Mouse (Mus musculus) CH12.LX (cell line): Measurements from ENCODE around the gene Ccnl2. TPM values are rescaled to one million over a fixed set of nuclear protein-coding genes. Genes with fewer than 3 reads are reported as not detected.

ENCODE experiments used
- DNase-seq: peaks from one replicate; pipeline ENCODE4 v3.0.0-alpha.2; 2013; ENCODE audit errors: extremely low read depth
- H3K27ac ChIP-seq: 2 replicates; pipeline ENCODE4 v1.5.1; 2012; ENCODE audit warnings: low read depth, mild to moderate bottlenecking, control low read depth, moderate library complexity; ENCODE audit not compliant: insufficient read depth
- H3K27me3 ChIP-seq: replicated peaks from 2 replicates; pipeline ENCODE3; 2012; ENCODE audit warnings: inconsistent platforms
- H3K36me3 ChIP-seq, 2 experiments: replicated peaks in 1 of 2; 2 replicates each; pipeline versions ENCODE3 to v1.6.1; 2012; ENCODE audit warnings: inconsistent platforms in 1 of 2, low read length in 1 of 2, mild to moderate bottlenecking in 1 of 2, mixed read lengths in 1 of 2, moderate library complexity in 1 of 2; ENCODE audit not compliant: control insufficient read depth in 1 of 2, insufficient read depth in 1 of 2
- H3K4me1 ChIP-seq, 2 experiments: 2 replicates each; pipeline ENCODE4 v1.6.1; 2012; ENCODE audit warnings: inconsistent platforms in 1 of 2, moderate library complexity in 1 of 2; ENCODE audit not compliant: insufficient read depth in 2 of 2, control insufficient read depth in 1 of 2
- H3K4me2 ChIP-seq: 2 replicates; pipeline ENCODE4 v1.6.1; 2012; ENCODE audit warnings: low read depth, mild to moderate bottlenecking, control low read depth; ENCODE audit not compliant: poor library complexity, insufficient read depth, severe bottlenecking
- H3K4me3 ChIP-seq, 3 experiments: fragments of 150-350 bp in 1 of 3; sonication (generic) in 1 of 3; replicated peaks in 1 of 3; 2 replicates each; pipeline versions ENCODE3 to v1.5.1; 2011 to 2012; ENCODE audit warnings: low read depth in 2 of 3, low read length in 2 of 3, mild to moderate bottlenecking in 2 of 3, moderate library complexity in 2 of 3, control low read depth in 1 of 3, improper control_type of control experiment in 1 of 3, inconsistent platforms in 1 of 3, mixed read lengths in 1 of 3; ENCODE audit not compliant: poor library complexity in 1 of 3
- H3K79me2 ChIP-seq: replicated peaks from 2 replicates; pipeline ENCODE4 v1.6.1; 2012; ENCODE audit warnings: mild to moderate bottlenecking, moderate library complexity; ENCODE audit not compliant: control insufficient read depth, poor library complexity, insufficient read depth, severe bottlenecking; ENCODE audit errors: extremely low read depth
- H3K9ac ChIP-seq: 2 replicates; pipeline ENCODE4 v1.6.1; 2012; ENCODE audit warnings: low read depth, mild to moderate bottlenecking, control low read depth, moderate library complexity; ENCODE audit not compliant: insufficient read depth
- H3K9me3 ChIP-seq: replicated peaks from 2 replicates; pipeline ENCODE3; 2012; ENCODE audit warnings: low read length, inconsistent platforms, mixed read lengths
- BHLHE40 ChIP-seq: IDR thresholded peaks from 2 replicates; pipeline ENCODE4 v1.6.1; 2011; ENCODE audit warnings: mild to moderate bottlenecking, low read depth, low read length, improper control_type of control experiment
- CHD1 ChIP-seq: IDR thresholded peaks from 2 replicates; pipeline ENCODE4 v1.6.1; 2012; ENCODE audit warnings: low read depth, low read length, improper control_type of control experiment, inconsistent platforms
- CHD2 ChIP-seq: IDR thresholded peaks from 2 replicates; pipeline ENCODE4 v1.6.1; 2011; ENCODE audit warnings: low read length, improper control_type of control experiment
- CTCF ChIP-seq, 2 experiments: IDR thresholded peaks in 1 of 2; conservative IDR thresholded peaks in 1 of 2; 2 replicates each; pipeline ENCODE4 v1.5.1; 2011 to 2012; ENCODE audit warnings: low read depth in 2 of 2, low read length in 2 of 2, improper control_type of control experiment in 1 of 2, inconsistent platforms in 1 of 2, mild to moderate bottlenecking in 1 of 2, moderate library complexity in 1 of 2
- E2F4 ChIP-seq: IDR thresholded peaks from 2 replicates; pipeline ENCODE4 v1.6.1; 2011; ENCODE audit warnings: low read depth, low read length, improper control_type of control experiment; ENCODE audit not compliant: insufficient replicate concordance
- ELF1 ChIP-seq: IDR thresholded peaks from 2 replicates; pipeline ENCODE4 v1.6.1; 2014; ENCODE audit warnings: low read depth, mild to moderate bottlenecking, inconsistent platforms, low read length, improper control_type of control experiment
- EP300 ChIP-seq: IDR thresholded peaks from 2 replicates; pipeline ENCODE4 v1.6.1; 2011; ENCODE audit warnings: low read length, improper control_type of control experiment
- ETS1 ChIP-seq: conservative IDR thresholded peaks from 2 replicates; pipeline ENCODE4 v1.6.1; 2012; ENCODE audit warnings: low read depth, mild to moderate bottlenecking, inconsistent platforms, low read length, improper control_type of control experiment, moderate library complexity
- GABPA ChIP-seq: IDR thresholded peaks from 2 replicates; pipeline ENCODE4 v1.6.1; 2012; ENCODE audit warnings: low read depth, low read length, improper control_type of control experiment, inconsistent platforms; ENCODE audit not compliant: insufficient replicate concordance
- HCFC1 ChIP-seq: IDR thresholded peaks from 2 replicates; pipeline ENCODE4 v1.6.1; 2012; ENCODE audit warnings: low read depth, mild to moderate bottlenecking, inconsistent platforms, low read length, improper control_type of control experiment
- IRF4 ChIP-seq: IDR thresholded peaks from 2 replicates; pipeline ENCODE4 v1.6.1; 2014; ENCODE audit warnings: low read depth, mild to moderate bottlenecking, inconsistent platforms, low read length, improper control_type of control experiment
- JUN ChIP-seq: IDR thresholded peaks from 2 replicates; pipeline ENCODE4 v1.6.1; 2011; ENCODE audit warnings: low read depth, mild to moderate bottlenecking, low read length, improper control_type of control experiment, moderate library complexity; ENCODE audit not compliant: insufficient read depth
- JUND ChIP-seq: conservative IDR thresholded peaks from 2 replicates; pipeline ENCODE4 v1.6.1; 2011; ENCODE audit warnings: low read depth, low read length, improper control_type of control experiment
- KAT2A ChIP-seq: IDR thresholded peaks from 2 replicates; pipeline ENCODE4 v1.6.1; 2012; ENCODE audit warnings: low read length, improper control_type of control experiment, inconsistent platforms; ENCODE audit not compliant: insufficient replicate concordance
- MAFK ChIP-seq: IDR thresholded peaks from 2 replicates; pipeline ENCODE4 v1.6.1; 2011; ENCODE audit warnings: low read length, improper control_type of control experiment; ENCODE audit not compliant: insufficient replicate concordance
- MAX ChIP-seq: IDR thresholded peaks from 2 replicates; pipeline ENCODE4 v1.6.1; 2011; ENCODE audit warnings: low read length, improper control_type of control experiment
- MAZ ChIP-seq: IDR thresholded peaks from 2 replicates; pipeline ENCODE4 v1.6.1; 2012; ENCODE audit warnings: low read depth, mild to moderate bottlenecking, inconsistent platforms, low read length, improper control_type of control experiment, moderate library complexity
- MEF2A ChIP-seq: IDR thresholded peaks from 2 replicates; pipeline ENCODE4 v1.6.1; 2014; ENCODE audit warnings: low read depth, mild to moderate bottlenecking, inconsistent platforms, low read length, improper control_type of control experiment, borderline replicate concordance
- MXI1 ChIP-seq: IDR thresholded peaks from 2 replicates; pipeline ENCODE4 v1.6.1; 2011; ENCODE audit warnings: mild to moderate bottlenecking, low read depth, low read length, improper control_type of control experiment
- MYC ChIP-seq: IDR thresholded peaks from 2 replicates; pipeline ENCODE4 v1.6.1; 2011; ENCODE audit warnings: low read depth, mild to moderate bottlenecking, improper control_type of control experiment, low read length
- NELFE ChIP-seq: IDR thresholded peaks from 2 replicates; pipeline ENCODE4 v1.6.1; 2011; ENCODE audit warnings: low read depth, low read length, improper control_type of control experiment
- NRF1 ChIP-seq: IDR thresholded peaks from 2 replicates; pipeline ENCODE4 v1.6.1; 2014; ENCODE audit warnings: low read depth, mild to moderate bottlenecking, inconsistent platforms, low read length, improper control_type of control experiment, moderate library complexity
- PAX5 ChIP-seq: IDR thresholded peaks from 2 replicates; pipeline ENCODE4 v1.6.1; 2012; ENCODE audit warnings: low read length, inconsistent platforms, mixed read lengths
- POLR2A ChIP-seq: IDR thresholded peaks from 2 replicates; pipeline ENCODE4 v1.6.1; 2011; ENCODE audit warnings: low read depth, mild to moderate bottlenecking, improper control_type of control experiment, low read length
- POLR2AphosphoS2 ChIP-seq: IDR thresholded peaks from 2 replicates; pipeline ENCODE4 v1.6.1; 2011; ENCODE audit warnings: low read depth, low read length, improper control_type of control experiment
- RAD21 ChIP-seq: IDR thresholded peaks from 2 replicates; pipeline ENCODE4 v1.6.1; 2011; ENCODE audit warnings: low read depth, mild to moderate bottlenecking, low read length, improper control_type of control experiment, moderate library complexity
- RCOR1 ChIP-seq: conservative IDR thresholded peaks from 2 replicates; pipeline ENCODE4 v1.6.1; 2012; ENCODE audit warnings: low read depth, mild to moderate bottlenecking, inconsistent platforms, low read length, improper control_type of control experiment
- SIN3A ChIP-seq: IDR thresholded peaks from 2 replicates; pipeline ENCODE4 v1.6.1; 2012; ENCODE audit warnings: low read length, improper control_type of control experiment, inconsistent platforms
- SMC3 ChIP-seq: IDR thresholded peaks from 2 replicates; pipeline ENCODE4 v1.6.1; 2011; ENCODE audit warnings: low read depth, low read length, improper control_type of control experiment
- TBP ChIP-seq: conservative IDR thresholded peaks from 2 replicates; pipeline ENCODE4 v1.6.1; 2011; ENCODE audit warnings: low read depth, low read length, improper control_type of control experiment
- TCF12 ChIP-seq: IDR thresholded peaks from 2 replicates; pipeline ENCODE4 v1.6.1; 2014; ENCODE audit warnings: low read depth, mild to moderate bottlenecking, inconsistent platforms, low read length, improper control_type of control experiment
- UBTF ChIP-seq: IDR thresholded peaks from 2 replicates; pipeline ENCODE4 v1.6.1; 2012; ENCODE audit warnings: low read depth, mild to moderate bottlenecking, inconsistent platforms, low read length, improper control_type of control experiment, moderate library complexity
- USF1 ChIP-seq: IDR thresholded peaks from 2 replicates; pipeline ENCODE4 v1.6.1; 2014; ENCODE audit warnings: low read depth, mild to moderate bottlenecking, inconsistent platforms, low read length, improper control_type of control experiment
- USF2 ChIP-seq: conservative IDR thresholded peaks from 2 replicates; pipeline ENCODE4 v1.6.1; 2011; ENCODE audit warnings: low read depth, low read length, improper control_type of control experiment
- ZC3H11A ChIP-seq: IDR thresholded peaks from 2 replicates; pipeline ENCODE4 v1.6.1; 2012; ENCODE audit warnings: low read depth, mild to moderate bottlenecking, inconsistent platforms, low read length, improper control_type of control experiment
- ZKSCAN1 ChIP-seq: IDR thresholded peaks from 2 replicates; pipeline ENCODE4 v1.6.1; 2012; ENCODE audit warnings: low read depth, inconsistent platforms, low read length, improper control_type of control experiment, borderline replicate concordance
- ZMIZ1 ChIP-seq: IDR thresholded peaks from 2 replicates; pipeline ENCODE4 v1.6.1; 2012; ENCODE audit warnings: low read depth, mild to moderate bottlenecking, inconsistent platforms, low read length, improper control_type of control experiment
- ZNF384 ChIP-seq: IDR thresholded peaks from 2 replicates; pipeline ENCODE4 v1.6.1; 2012; ENCODE audit warnings: low read depth, low read length, improper control_type of control experiment, inconsistent platforms
- dilution Hi-C: fragments of 300-500 bp; cut with MboI; formaldehyde crosslinking; loops from 2 replicates; pipeline ENCODE4 v1.14.3; 2020; ENCODE audit warnings: low sequenced_read_pairs; ENCODE audit not compliant: extremely low pct_unique_long_range_greater_than_20kb, extremely low pct_ligation_motif_present
- in situ Hi-C: fragments of 300-500 bp; cut with MboI; formaldehyde crosslinking; loops from 3 replicates; pipeline ENCODE4 v1.14.3; 2019; ENCODE audit warnings: low sequenced_read_pairs, low pct_ligation_motif_present, low pct_unique_long_range_greater_than_20kb, mixed read lengths
- polyA plus RNA-seq: library from polyadenylated mRNA; unstranded; fragments of >175 nt; gene quantifications from 2 replicates; pipeline ENCODE4 v1.2.1, GENCODE M21; 2012; ENCODE audit warnings: low read depth; ENCODE audit not compliant: insufficient read length
- total RNA-seq, 2 experiments: library from RNA; depleted of rRNA; stranded (reverse); fragments of 300-350 nt in 1 of 2; fragments of >200 nt in 1 of 2; gene quantifications; 2 replicates each; pipeline ENCODE4 v1.2.3; 2012 to 2014

Ccnl2 gene
- total and polyA plus RNA-seq, 3 experiments, result 59.6 to 67.7 (median 63.7) TPM

- Histone ChIP-seq H3K27ac (peak within 1 kb of the TSS; percentile 39), H3K79me2 (peaks cover 28% of the 10 kb centered on the region), H3K9ac (peak within 1 kb of the TSS; percentile 71), H3K4me1 (peaks cover 10 to 22% of the 10 kb centered on the region in 2 experiments), H3K9me3 (no peaks in the 10 kb centered on the region), H3K36me3 (peaks cover 16 to 29% of the 10 kb centered on the region in 2 experiments), H3K4me2 (peak within 1 kb of the TSS; percentile 62), H3K4me3 (peak within 1 kb of the TSS; percentile 83 to 98 (median 94)), H3K27me3 (peaks cover 6% of the 10 kb centered on the region)
- dilution Hi-C loops (no loop called here), in situ Hi-C loops (no loop called here)
- no peak for TF ChIP-seq ZC3H11A
- TF ChIP-seq MXI1, result peak; percentile 97
- TF ChIP-seq MAX, result peak; percentile 98
- peak; percentile 61 for TF ChIP-seq NELFE
- peak in 1 of 2 experiments; percentile 62; a peak in 2 of 4 replicates for TF ChIP-seq CTCF (conservative IDR thresholded peaks at IDR 0.05 in 1 of 2, IDR thresholded peaks at IDR 0.05 in 1 of 2; ENCODE audit: low read depth in 2 of 2, low read length in 2 of 2)
- no peak for TF ChIP-seq PAX5
- no peak; the same call in 1 of the 2 replicates for TF ChIP-seq ZNF384
- peak; percentile 100 for TF ChIP-seq MYC
- TF ChIP-seq E2F4, result no peak
- 0 out of 2 replicates have a peak, but pooled peaks have one; percentile 66 for TF ChIP-seq TBP
- TF ChIP-seq ZKSCAN1, result no peak
- TF ChIP-seq CHD1, result peak; percentile 54; the same call in 1 of the 2 replicates
- no peak for TF ChIP-seq TCF12
- no peak for TF ChIP-seq NRF1
- peak; percentile 72 for TF ChIP-seq USF1
- TF ChIP-seq POLR2A, result peak; percentile 44; the same call in 1 of the 2 replicates
- TF ChIP-seq HCFC1, result no peak
- no peak for TF ChIP-seq RCOR1
- TF ChIP-seq SMC3, result no peak
- no peak for TF ChIP-seq CHD2
- TF ChIP-seq JUND, result no peak
- TF ChIP-seq IRF4, result peak; percentile 41; the same call in 1 of the 2 replicates
- TF ChIP-seq ELF1, result no peak
- TF ChIP-seq MAZ, result no peak
- TF ChIP-seq RAD21, result no peak
- 0 out of 2 replicates have a peak, but pooled peaks have one; percentile 2 for TF ChIP-seq ETS1
- TF ChIP-seq MAFK, result peak; percentile 59; the same call in 1 of the 2 replicates
- TF ChIP-seq SIN3A, result peak; percentile 81
- TF ChIP-seq BHLHE40, result no peak
- no peak for TF ChIP-seq KAT2A
- 0 out of 2 replicates have a peak, but pooled peaks have one; percentile 59 for TF ChIP-seq UBTF
- no peak; the same call in 1 of the 2 replicates for TF ChIP-seq POLR2AphosphoS2
- no peak for TF ChIP-seq MEF2A
- TF ChIP-seq ZMIZ1, result no peak; the same call in 1 of the 2 replicates
- no peak for TF ChIP-seq EP300
- TF ChIP-seq GABPA, result no peak
- peak; percentile 61 for TF ChIP-seq USF2
- no peak for TF ChIP-seq JUN
- DNase-seq, result peak; percentile 81
Measured at GRCm38 (mm10) chr4:155802741-155803339, 9.4 kb upstream of the Ccnl2 start, which contains the start of gene Mrpl20. Gene Mrpl20 (plus strand): TSS chr4:155802878.
